Mouse (Mus musculus) ES-Bruce4 (cell line): Measurements from ENCODE around the gene Trcg1. TPM values are rescaled to one million over a fixed set of nuclear protein-coding genes. Genes with fewer than 3 reads are reported as not detected.

ENCODE experiments used
- H3K27ac ChIP-seq: 2 replicates; pipeline ENCODE4 v1.5.1; 2012; ENCODE audit warnings: low read length, inconsistent platforms; ENCODE audit not compliant: insufficient read depth
- H3K27me3 ChIP-seq: 2 replicates; pipeline ENCODE4 v1.6.1; 2012; ENCODE audit warnings: mild to moderate bottlenecking, low read length, inconsistent platforms; ENCODE audit not compliant: control insufficient read depth, poor library complexity, insufficient read depth, severe bottlenecking
- H3K36me3 ChIP-seq: 2 replicates; pipeline ENCODE4 v1.6.1; 2012; ENCODE audit warnings: inconsistent platforms, mild to moderate bottlenecking, low read length, moderate library complexity; ENCODE audit not compliant: control insufficient read depth, poor library complexity, insufficient read depth, severe bottlenecking
- H3K4me1 ChIP-seq: one replicate; pipeline ENCODE4 v1.8.1; 2011; ENCODE audit warnings: low read length; ENCODE audit not compliant: control insufficient read depth, insufficient read depth
- H3K4me3 ChIP-seq: 2 replicates; pipeline ENCODE4 v1.5.1; 2011; ENCODE audit warnings: low read depth, mild to moderate bottlenecking, low read length
- H3K9ac ChIP-seq: 2 replicates; pipeline ENCODE4 v1.6.1; 2012; ENCODE audit warnings: low read depth, mild to moderate bottlenecking, inconsistent platforms; ENCODE audit not compliant: poor library complexity, severe bottlenecking
- H3K9me3 ChIP-seq: replicated peaks from 2 replicates; pipeline ENCODE4 v1.6.1; 2012; ENCODE audit warnings: mild to moderate bottlenecking, low read length, inconsistent platforms; ENCODE audit not compliant: control insufficient read depth, poor library complexity, insufficient read depth, severe bottlenecking
- CTCF ChIP-seq: IDR thresholded peaks from one replicate; pipeline ENCODE4 v1.8.1; 2011; ENCODE audit warnings: low read depth, low read length
- EP300 ChIP-seq: IDR thresholded peaks from 2 replicates; pipeline ENCODE4 v1.6.1; 2011; ENCODE audit warnings: low read depth, low read length; ENCODE audit not compliant: insufficient read depth
- POLR2A ChIP-seq: IDR thresholded peaks from one replicate; pipeline ENCODE4 v1.8.1; 2011; ENCODE audit warnings: low read length; ENCODE audit not compliant: insufficient read depth
- polyA plus RNA-seq: library from polyadenylated mRNA; stranded (reverse); fragments of >200 nt; gene quantifications from 2 replicates; pipeline ENCODE4 v1.2.4, GENCODE M21; 2011; ENCODE audit warnings: low read depth; ENCODE audit not compliant: missing spikeins, insufficient read depth, insufficient read length

The Trcg1 gene
- polyA plus RNA-seq, 1 experiment = not detected

GRCm38 (mm10) chr9:57247201-57247671, 10.9 kb downstream of the Trcg1 start:
- Histone ChIP-seq H3K27ac (no peak overlapping the region), H3K4me3 (no peak overlapping the region), H3K4me1 (peaks cover 9% of the 10 kb centered on the region), H3K36me3 (no peaks in the 10 kb centered on the region; the same call in 1 of the 2 replicates), H3K9me3 (no peaks in the 10 kb centered on the region), H3K9ac (no peak overlapping the region), H3K27me3 (no peaks in the 10 kb centered on the region)
- TF ChIP-seq CTCF = no peak
- no peak for TF ChIP-seq POLR2A
- TF ChIP-seq EP300 = no peak

- H3K4me1 ChIP-seq = peaks cover 9% of the 10 kb centered on the region
- H3K9me3 ChIP-seq = no peaks in the 10 kb centered on the region
- no peak overlapping the region for H3K27ac ChIP-seq
- H3K27me3 ChIP-seq = no peaks in the 10 kb centered on the region
- peaks cover 10% of the 10 kb centered on the region for H3K36me3 ChIP-seq
- H3K9ac ChIP-seq = no peak overlapping the region
- TF ChIP-seq EP300 (no peak), POLR2A (no peak), CTCF (no peak)
- no peak overlapping the region for H3K4me3 ChIP-seq
These were observed 11.9 kb downstream of the Trcg1 start for GRCm38 (mm10) chr9:57248030-57248942.

- Histone ChIP-seq H3K27ac (no peak overlapping the region), H3K27me3 (no peaks in the 10 kb centered on the region)
- no peak for TF ChIP-seq EP300
- TF ChIP-seq POLR2A = no peak
- TF ChIP-seq CTCF = no peak
These were observed 13.7 kb downstream of the Trcg1 start for GRCm38 (mm10) chr9:57250026-57250425.

GRCm38 (mm10) chr9:57251139-57251538, 14.8 kb downstream of the Trcg1 start:
- H3K4me1 ChIP-seq = peaks cover 9% of the 10 kb centered on the region
- no peak overlapping the region for H3K4me3 ChIP-seq
- H3K9ac ChIP-seq = no peak overlapping the region
- no peaks in the 10 kb centered on the region for H3K27me3 ChIP-seq
- TF ChIP-seq POLR2A (no peak), EP300 (no peak), CTCF (no peak)
- no peaks in the 10 kb centered on the region for H3K9me3 ChIP-seq
- H3K36me3 ChIP-seq = peaks cover 25% of the 10 kb centered on the region
- H3K27ac ChIP-seq = no peak overlapping the region

More at GRCm38 (mm10) chr9:57250026-57250425, 13.7 kb downstream of the Trcg1 start:
- Histone ChIP-seq H3K36me3 (peaks cover 18% of the 10 kb centered on the region), H3K4me3 (no peak overlapping the region), H3K9me3 (no peaks in the 10 kb centered on the region), H3K9ac (no peak overlapping the region), H3K4me1 (peaks cover 7% of the 10 kb centered on the region)

- Histone ChIP-seq H3K27ac (no peak overlapping the region), H3K4me3 (no peak overlapping the region), H3K9ac (no peak overlapping the region), H3K4me1 (peaks cover 7% of the 10 kb centered on the region), H3K36me3 (peaks cover 43% of the 10 kb centered on the region), H3K27me3 (no peaks in the 10 kb centered on the region), H3K9me3 (no peaks in the 10 kb centered on the region)
- no peak for TF ChIP-seq EP300
- TF ChIP-seq CTCF = no peak
- no peak for TF ChIP-seq POLR2A
These were observed 17.7 kb downstream of the Trcg1 start for GRCm38 (mm10) chr9:57254061-57254460.
